Mouse (Mus musculus) hindbrain, embryonic 14.5 days (tissue): ENCODE results near the gene Crebbp. TPM values are rescaled to one million over a fixed set of nuclear protein-coding genes. Genes with fewer than 3 reads are reported as not detected.
A peak's percentile ranks its signal among the peaks of the same experiment; 100 is the strongest.

Experiments used
- ATAC-seq: fragments of 200-750 bp; cut with Nextera tagmentation; 2 replicates; pipeline ENCODE4 v1.8.0; 2017; ENCODE audit warnings: moderate number of reproducible peaks, mild to moderate bottlenecking, moderate TSS enrichment, moderate library complexity; ENCODE audit not compliant: low FRiP score
- DNase-seq: peaks from one replicate; pipeline ENCODE4 v3.0.0-alpha.2; 2015; ENCODE audit warnings: low spot score
- H3K27ac ChIP-seq: fragments of 300-500 bp; sonication (generic); 2 replicates; pipeline ENCODE4 v1.5.1; 2014; ENCODE audit warnings: mild to moderate bottlenecking, moderate library complexity
- H3K27me3 ChIP-seq: fragments of 300-500 bp; sonication (generic); 2 replicates; pipeline ENCODE4 v1.6.1; 2014; ENCODE audit warnings: mild to moderate bottlenecking, low read length, mixed read lengths; ENCODE audit not compliant: control insufficient read depth, insufficient read depth
- H3K36me3 ChIP-seq: fragments of 300-500 bp; sonication (generic); replicated peaks from 2 replicates; pipeline ENCODE4 v1.6.1; 2014; ENCODE audit not compliant: control insufficient read depth, insufficient read depth
- H3K4me1 ChIP-seq: fragments of 300-500 bp; sonication (generic); replicated peaks from 2 replicates; pipeline ENCODE4 v1.6.1; 2014; ENCODE audit warnings: antibody characterized with exemption, low read length, mixed read lengths; ENCODE audit not compliant: control insufficient read depth, insufficient read depth
- H3K4me2 ChIP-seq: fragments of 300-500 bp; sonication (generic); replicated peaks from 2 replicates; pipeline ENCODE4 v1.6.1; 2014; ENCODE audit warnings: mild to moderate bottlenecking, moderate library complexity
- H3K4me3 ChIP-seq: fragments of 300-500 bp; sonication (generic); replicated peaks from 2 replicates; pipeline ENCODE4 v1.5.1; 2014; ENCODE audit warnings: mild to moderate bottlenecking, low read length
- H3K9ac ChIP-seq: fragments of 300-500 bp; sonication (generic); 2 replicates; pipeline ENCODE4 v1.6.1; 2014
- H3K9me3 ChIP-seq: fragments of 300-500 bp; sonication (generic); 2 replicates; pipeline ENCODE4 v1.6.1; 2016; ENCODE audit warnings: low read length; ENCODE audit not compliant: control insufficient read depth
- WGBS: fragments of 180-500 bp; shearing (Covaris S2); extraction: QIAGEN DNeasy Blood & Tissue Kit; methylation state at CpG from one replicate; pipeline ENCODE4 v1.1.7; 2014; 5-methylcytosine and 5-hydroxymethylcytosine counted together
- polyA plus RNA-seq: library from polyadenylated mRNA; unstranded; fragments of >200 nt; fragmentation: Nextera tagmentation; extraction: Ambion mirVana; gene quantifications from 2 replicates; pipeline ENCODE4 v1.2.1, GENCODE M21; 2014

Gene Crebbp
- polyA plus RNA-seq, 1 experiment from 2014 or later = 45.7 TPM

DNA sequence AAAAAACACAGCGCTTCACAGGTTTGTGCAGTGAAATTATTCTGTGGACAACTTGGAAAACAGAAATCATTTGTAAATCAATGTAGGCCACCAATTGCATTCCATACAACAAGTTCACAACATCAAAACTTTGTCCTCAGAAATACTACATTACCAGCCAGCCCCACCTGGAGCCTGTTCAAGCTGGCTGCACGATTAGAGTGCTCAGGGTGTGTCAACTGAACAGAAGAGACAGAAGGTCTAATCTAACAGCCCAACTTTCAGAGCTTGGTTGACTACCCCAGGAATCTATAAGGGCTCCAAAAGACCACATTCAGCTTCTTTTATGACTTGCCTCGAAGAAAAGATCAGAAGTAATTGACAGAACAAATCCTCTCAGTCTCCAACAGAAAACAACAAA is 44.3 kb downstream of the Crebbp start:
- no peak for DNase-seq
- Histone ChIP-seq H3K4me3 (no peak overlapping the region), H3K9ac (no peak overlapping the region), H3K9me3 (no peaks in the 10 kb centered on the region), H3K27ac (no peak overlapping the region), H3K4me1 (no peaks in the 10 kb centered on the region), H3K36me3 (peaks cover 11% of the 10 kb centered on the region), H3K4me2 (no peak overlapping the region), H3K27me3 (no peaks in the 10 kb centered on the region)
- no peak for ATAC-seq
- 91% methylated on average over 3 of the region's 3 CpGs for WGBS

DNA sequence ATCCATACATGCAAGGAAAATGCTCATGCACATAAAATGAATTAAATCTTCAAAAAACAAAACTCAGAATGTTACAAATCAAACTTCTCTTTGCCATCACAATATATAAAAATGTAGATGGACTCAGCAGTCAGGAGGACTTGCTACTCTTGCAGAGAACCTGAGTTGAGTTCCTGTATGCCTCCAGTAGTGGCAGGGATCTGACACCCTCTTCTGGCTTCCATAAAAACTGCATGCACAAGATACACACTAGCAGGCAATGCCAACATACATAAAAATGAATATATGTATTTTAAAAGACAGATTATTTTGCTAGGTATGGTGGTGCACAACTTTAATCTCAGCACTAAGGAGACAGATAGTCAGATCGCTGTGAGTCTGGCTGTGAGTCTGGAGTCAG is 45.3 kb downstream of the Crebbp start:
- Histone ChIP-seq H3K4me2 (no peak overlapping the region), H3K9ac (no peak overlapping the region), H3K4me1 (no peaks in the 10 kb centered on the region), H3K36me3 (peaks cover 11% of the 10 kb centered on the region), H3K4me3 (no peak overlapping the region), H3K9me3 (no peaks in the 10 kb centered on the region), H3K27ac (no peak overlapping the region), H3K27me3 (no peaks in the 10 kb centered on the region)
- DNase-seq (no peak), ATAC-seq (no peak)
- 95% methylated on average over 1 of the region's 1 CpGs for WGBS

DNA sequence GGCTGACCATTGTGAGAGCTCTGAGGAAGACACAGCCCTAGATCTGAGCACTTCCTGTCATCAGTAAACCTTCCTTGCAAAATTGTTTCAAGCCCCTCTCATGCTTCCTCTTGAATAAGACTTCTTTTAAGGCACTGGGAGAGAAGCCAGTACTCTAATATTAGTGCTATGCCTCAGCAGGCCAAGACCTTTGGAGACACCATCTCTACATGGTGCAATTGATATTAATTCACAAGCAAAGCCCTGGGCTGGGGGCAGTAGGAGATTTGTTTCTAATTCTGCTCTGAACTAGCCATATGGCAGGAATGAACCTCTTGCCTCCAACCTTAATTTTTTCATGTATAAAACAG is 52.9 kb downstream of the Crebbp start:
- H3K4me2 ChIP-seq = no peak overlapping the region
- no peaks in the 10 kb centered on the region for H3K36me3 ChIP-seq
- ATAC-seq = no peak
- no peak overlapping the region for H3K4me3 ChIP-seq
- no peaks in the 10 kb centered on the region for H3K27me3 ChIP-seq
- no peaks in the 10 kb centered on the region for H3K9me3 ChIP-seq
- H3K27ac ChIP-seq = no peak overlapping the region
- peaks cover 12% of the 10 kb centered on the region; the same call in 1 of the 2 replicates for H3K4me1 ChIP-seq
- no peak for DNase-seq
- H3K9ac ChIP-seq = no peak overlapping the region

DNA sequence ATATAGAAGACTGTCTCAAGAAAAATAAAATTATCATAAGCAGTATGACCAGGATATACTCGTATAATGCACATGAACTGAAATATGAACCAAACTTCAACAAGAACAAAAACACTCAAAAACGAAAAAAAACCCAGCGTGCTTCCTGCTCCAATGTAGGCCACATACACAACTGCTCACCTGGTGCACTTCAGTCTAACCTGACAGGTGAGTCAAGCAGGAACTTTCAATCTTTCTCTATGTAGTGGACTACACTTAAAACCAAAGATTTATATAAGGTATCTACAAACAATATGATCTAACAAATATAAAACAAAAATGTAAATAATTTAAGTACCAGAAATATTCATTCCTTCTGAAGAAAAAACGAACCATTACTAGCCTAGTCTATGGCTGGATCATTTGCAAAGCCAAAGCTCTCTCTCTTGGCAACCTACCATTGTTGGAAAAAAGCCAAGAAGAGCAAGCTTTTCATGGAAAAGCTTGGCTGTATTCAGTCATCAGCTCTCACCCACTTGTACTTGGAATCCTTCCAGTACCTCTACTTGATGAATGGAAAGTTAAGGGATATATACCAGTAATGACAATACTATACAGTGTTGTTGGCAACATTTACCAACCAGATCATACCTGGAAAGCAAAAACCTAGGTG is 53.4 kb downstream of the Crebbp start:
- Histone ChIP-seq H3K4me2 (no peak overlapping the region), H3K9ac (no peak overlapping the region), H3K27ac (no peak overlapping the region), H3K27me3 (no peaks in the 10 kb centered on the region), H3K9me3 (no peaks in the 10 kb centered on the region), H3K4me1 (peaks cover 12% of the 10 kb centered on the region; the same call in 1 of the 2 replicates), H3K36me3 (no peaks in the 10 kb centered on the region), H3K4me3 (no peak overlapping the region)
- ATAC-seq (peak; percentile 46; the same call in 1 of the 2 replicates), DNase-seq (peak; percentile 82)
- 84% methylated on average over 4 of the region's 4 CpGs for WGBS

DNA sequence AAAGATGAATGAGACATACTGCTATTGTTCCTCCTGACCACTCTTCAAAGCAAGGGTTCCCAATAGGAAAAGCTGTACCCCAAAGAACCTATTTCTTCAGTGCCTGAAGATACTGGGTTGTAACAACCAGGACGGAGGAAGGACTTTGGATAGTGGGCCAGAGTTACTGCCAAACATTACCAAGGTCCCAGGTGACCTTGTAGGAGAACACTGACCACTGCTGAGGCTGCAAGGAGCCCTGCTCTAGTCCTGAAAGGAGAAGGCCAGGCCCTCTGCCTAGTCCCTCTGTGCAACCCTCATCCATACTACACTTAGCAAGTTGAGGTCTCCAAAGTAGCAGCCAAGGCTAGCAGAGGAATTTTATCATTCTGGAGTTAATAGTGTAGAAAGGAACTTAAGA is 60.7 kb downstream of the Crebbp start:
- no peaks in the 10 kb centered on the region for H3K4me1 ChIP-seq
- no peaks in the 10 kb centered on the region for H3K9me3 ChIP-seq
- H3K27ac ChIP-seq = no peak overlapping the region
- H3K27me3 ChIP-seq = no peaks in the 10 kb centered on the region
- H3K4me2 ChIP-seq = no peak overlapping the region
- no peak overlapping the region for H3K4me3 ChIP-seq
- peaks cover 4% of the 10 kb centered on the region; the same call in 1 of the 2 replicates for H3K36me3 ChIP-seq
- H3K9ac ChIP-seq = no peak overlapping the region
- ATAC-seq (no peak), DNase-seq (no peak)
- 89% methylated on average over 1 of the region's 1 CpGs for WGBS

DNA sequence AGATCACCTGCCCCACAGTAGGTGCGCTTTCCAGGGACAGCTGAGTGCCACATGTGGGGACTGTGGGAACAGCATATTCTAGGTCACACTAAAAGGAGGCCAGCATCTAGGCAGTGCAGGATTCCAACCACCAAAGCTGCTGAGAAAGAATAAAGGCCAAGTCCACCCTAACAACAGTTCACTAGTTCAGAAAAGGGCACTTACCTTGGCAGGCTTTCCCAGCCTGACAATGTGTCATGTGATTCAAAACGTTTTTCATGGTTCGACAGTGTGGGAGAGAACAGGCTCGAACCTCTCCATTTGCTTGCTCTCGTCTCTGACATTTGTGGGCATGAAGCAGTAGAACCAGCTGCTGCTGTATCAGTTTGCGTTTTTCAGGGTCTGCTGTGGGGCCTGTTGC is 75.3 kb downstream of the Crebbp start:
- H3K9me3 ChIP-seq = no peaks in the 10 kb centered on the region

DNA sequence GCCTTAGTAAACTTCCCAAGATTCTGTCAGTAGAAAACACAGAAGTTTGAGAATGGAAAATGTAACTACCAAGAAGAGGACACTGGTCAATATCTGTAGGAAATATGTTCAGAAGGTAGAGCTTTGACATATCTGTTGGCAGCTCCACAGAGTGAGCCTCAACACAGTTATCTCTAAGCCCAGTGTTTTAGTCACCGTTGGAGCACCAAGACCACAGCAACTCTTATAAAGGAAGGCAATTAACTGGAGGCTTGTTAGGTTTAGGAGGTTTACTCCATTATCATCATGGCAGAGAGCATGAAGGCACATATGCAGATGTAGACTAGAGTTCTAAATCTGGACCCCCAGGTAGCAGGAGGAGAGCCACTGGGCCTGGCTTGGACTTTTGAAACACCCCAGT is 80.0 kb downstream of the Crebbp start:
- H3K27me3 ChIP-seq = no peaks in the 10 kb centered on the region
- WGBS = 97% methylated on average over 1 of the region's 1 CpGs
- no peaks in the 10 kb centered on the region for H3K9me3 ChIP-seq
- no peak overlapping the region for H3K9ac ChIP-seq
- H3K4me3 ChIP-seq = no peak overlapping the region
- no peaks in the 10 kb centered on the region for H3K4me1 ChIP-seq
- DNase-seq (no peak), ATAC-seq (no peak)
- H3K4me2 ChIP-seq = no peak overlapping the region
- H3K36me3 ChIP-seq = peaks cover 30% of the 10 kb centered on the region
- H3K27ac ChIP-seq = no peak overlapping the region

More for the DNA sequence above, 75.3 kb downstream of the Crebbp start:
- no peak for DNase-seq
- H3K27ac ChIP-seq = no peak overlapping the region
- WGBS = 72% methylated on average over 6 of the region's 6 CpGs
- H3K27me3 ChIP-seq = no peaks in the 10 kb centered on the region
- H3K4me2 ChIP-seq = no peak overlapping the region
- H3K36me3 ChIP-seq = peaks cover 30% of the 10 kb centered on the region
- H3K4me3 ChIP-seq = no peak overlapping the region
- ATAC-seq = no peak
- no peaks in the 10 kb centered on the region for H3K4me1 ChIP-seq
- H3K9ac ChIP-seq = no peak overlapping the region

DNA sequence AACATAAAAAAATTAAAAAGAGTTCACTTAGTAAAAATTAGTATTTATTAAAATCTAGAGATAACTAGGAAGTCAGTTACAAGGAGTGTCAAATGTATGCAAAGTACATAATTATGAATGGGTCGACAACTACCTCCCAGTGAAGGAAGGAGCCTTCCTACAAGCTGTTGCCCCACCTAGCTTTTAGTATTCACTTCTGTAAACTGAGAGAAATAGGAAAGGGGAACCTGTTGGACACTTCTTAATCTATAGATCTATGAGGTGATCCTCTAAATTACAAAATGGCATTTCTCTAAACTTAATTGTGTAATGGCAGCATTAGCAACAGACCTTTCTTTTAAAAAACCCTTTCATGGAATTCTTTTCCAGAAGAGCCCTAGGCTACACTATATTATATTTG is 84.9 kb downstream of the Crebbp start:
- Histone ChIP-seq H3K4me3 (no peak overlapping the region), H3K27ac (no peak overlapping the region), H3K4me1 (no peaks in the 10 kb centered on the region), H3K9me3 (no peaks in the 10 kb centered on the region), H3K27me3 (no peaks in the 10 kb centered on the region), H3K4me2 (no peak overlapping the region), H3K36me3 (peaks cover 48% of the 10 kb centered on the region), H3K9ac (no peak overlapping the region)
- DNase-seq (no peak), ATAC-seq (no peak)
- 91% methylated on average over 1 of the region's 1 CpGs for WGBS

DNA sequence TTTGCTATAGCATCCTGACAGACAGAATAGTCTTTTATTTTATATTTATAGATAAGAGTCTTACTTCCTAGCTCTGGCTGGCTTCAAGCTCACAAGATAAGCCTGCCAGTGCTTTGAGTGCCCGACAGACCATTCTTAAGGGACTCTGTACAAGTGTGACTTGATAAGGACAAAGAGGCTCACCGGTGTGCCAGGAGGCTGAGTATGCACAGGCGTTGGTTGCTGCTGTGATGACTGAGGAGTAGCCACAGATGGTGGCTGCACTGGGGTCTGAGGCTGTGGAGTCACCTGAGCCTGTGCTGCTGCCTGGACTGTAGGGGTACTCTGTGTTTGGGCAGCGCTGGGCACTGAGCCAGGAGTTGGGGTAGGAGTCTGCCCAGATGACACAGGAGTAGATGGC is 96.7 kb downstream of the Crebbp start:
- Histone ChIP-seq H3K4me3 (no peak overlapping the region), H3K9me3 (no peaks in the 10 kb centered on the region), H3K27me3 (no peaks in the 10 kb centered on the region), H3K4me1 (no peaks in the 10 kb centered on the region), H3K9ac (no peak overlapping the region), H3K36me3 (peaks cover 95% of the 10 kb centered on the region), H3K27ac (no peak overlapping the region), H3K4me2 (no peak overlapping the region)
- ATAC-seq (no peak), DNase-seq (no peak)
- 93% methylated on average over 4 of the region's 4 CpGs for WGBS

DNA sequence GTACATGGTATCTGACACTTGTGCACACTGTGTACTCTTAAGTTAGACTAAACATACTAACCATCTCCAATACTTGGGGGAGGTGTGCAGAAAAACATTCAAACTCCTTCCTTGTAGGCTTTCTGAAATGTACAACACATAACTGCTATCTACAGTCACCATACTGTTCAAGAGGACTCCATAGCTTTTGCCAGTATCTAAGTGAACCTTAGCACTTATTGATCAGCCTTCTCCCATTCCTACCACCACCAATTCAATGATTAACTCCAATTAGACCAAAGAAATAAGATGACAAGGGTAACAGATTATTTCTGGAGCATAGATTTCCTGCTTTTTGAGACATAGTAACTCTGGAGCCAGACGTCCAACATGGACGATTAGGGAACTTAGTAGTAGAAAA is 113.4 kb downstream of the Crebbp start:
- WGBS = 90% methylated on average over 2 of the region's 2 CpGs

More for the DNA sequence above, 113.4 kb downstream of the Crebbp start:
- H3K4me1 ChIP-seq = no peaks in the 10 kb centered on the region
- H3K9me3 ChIP-seq = no peaks in the 10 kb centered on the region
- ATAC-seq = no peak
- no peak for DNase-seq
- peaks cover 79% of the 10 kb centered on the region for H3K36me3 ChIP-seq
- no peak overlapping the region for H3K4me2 ChIP-seq
- H3K27me3 ChIP-seq = no peaks in the 10 kb centered on the region
- no peak overlapping the region for H3K9ac ChIP-seq
- no peak overlapping the region for H3K27ac ChIP-seq
- no peak overlapping the region for H3K4me3 ChIP-seq
